Mouse (Mus musculus): ENCODE measurements around the gene Lemd2.

GRCm38 (mm10) chr17:27168569-27168968 is 35.7 kb downstream of the Lemd2 start:
- no peak for TF ChIP-seq POLR2A (IDR thresholded peaks at IDR 0.05; ENCODE audit: insufficient read depth, low read length)
- no peak for TF ChIP-seq CTCF (IDR thresholded peaks at IDR 0.05; ENCODE audit: low read depth, low read length)

Data from ES-Bruce4 (cell line).